Mouse (Mus musculus) heart, embryonic 14.5 days (tissue): Measurements from ENCODE around the gene Egfem1. TPM values are rescaled to one million over a fixed set of nuclear protein-coding genes. Genes with fewer than 3 reads are reported as not detected.

Experiments used
- ATAC-seq: fragments of 200-750 bp; cut with Nextera tagmentation; 2 replicates; pipeline ENCODE4 v1.8.0; 2017; ENCODE audit warnings: low read depth, moderate TSS enrichment; ENCODE audit not compliant: insufficient number of reproducible peaks, insufficient read depth, low FRiP score
- H3K27ac ChIP-seq, 2 experiments: fragments of 200-500 bp in 1 of 2; fragments of 300-500 bp in 1 of 2; sonication (generic) in 1 of 2; replicated peaks in 1 of 2; 2 replicates each; pipeline ENCODE4 v1.5.1; 2012 to 2014; ENCODE audit warnings: low read depth in 2 of 2, low read length in 2 of 2, control low read depth in 1 of 2, mild to moderate bottlenecking in 1 of 2, mixed read lengths in 1 of 2; ENCODE audit not compliant: control insufficient read depth in 1 of 2, insufficient read depth in 1 of 2
- H3K27me3 ChIP-seq: fragments of 300-500 bp; sonication (generic); 2 replicates; pipeline ENCODE4 v1.6.1; 2014; ENCODE audit warnings: mild to moderate bottlenecking, low read length, control low read depth; ENCODE audit not compliant: control insufficient read depth, insufficient read depth
- H3K36me3 ChIP-seq: fragments of 300-500 bp; sonication (generic); 2 replicates; pipeline ENCODE4 v1.6.1; 2014; ENCODE audit warnings: mild to moderate bottlenecking, control low read depth, low read length, mixed read lengths; ENCODE audit not compliant: control insufficient read depth, insufficient read depth
- H3K4me1 ChIP-seq, 2 experiments: fragments of 200-500 bp in 1 of 2; fragments of 300-500 bp in 1 of 2; sonication (generic) in 1 of 2; 2 replicates each; pipeline ENCODE4 v1.6.1; 2012 to 2014; ENCODE audit warnings: low read length in 2 of 2, control low read depth in 1 of 2, mixed read lengths in 1 of 2; ENCODE audit not compliant: control insufficient read depth in 2 of 2, insufficient read depth in 2 of 2
- H3K4me2 ChIP-seq: fragments of 300-500 bp; sonication (generic); 2 replicates; pipeline ENCODE4 v1.6.1; 2014; ENCODE audit warnings: mild to moderate bottlenecking, low read length
- H3K4me3 ChIP-seq, 2 experiments: fragments of 200-500 bp in 1 of 2; fragments of 300-500 bp in 1 of 2; sonication (generic) in 1 of 2; 2 replicates each; pipeline ENCODE4 v1.5.1; 2012 to 2014; ENCODE audit warnings: low read length in 2 of 2, mild to moderate bottlenecking in 2 of 2, control low read depth in 1 of 2, low read depth in 1 of 2, moderate library complexity in 1 of 2; ENCODE audit not compliant: control insufficient read depth in 1 of 2, insufficient read depth in 1 of 2
- H3K9ac ChIP-seq: fragments of 300-500 bp; sonication (generic); 2 replicates; pipeline ENCODE4 v1.6.1; 2014; ENCODE audit warnings: mild to moderate bottlenecking, low read length
- H3K9me3 ChIP-seq: fragments of 300-500 bp; sonication (generic); 2 replicates; pipeline ENCODE4 v1.6.1; 2016; ENCODE audit warnings: low read length, control low read depth; ENCODE audit not compliant: control insufficient read depth
- WGBS: fragments of 180-500 bp; shearing (Covaris S2); extraction: QIAGEN DNeasy Blood & Tissue Kit; methylation state at CpG from one replicate; pipeline ENCODE4 v1.1.7; 2014; 5-methylcytosine and 5-hydroxymethylcytosine counted together
- polyA plus RNA-seq: library from polyadenylated mRNA; unstranded; fragments of >200 nt; fragmentation: Nextera tagmentation; extraction: Ambion mirVana; gene quantifications from 2 replicates; pipeline ENCODE4 v1.2.1, GENCODE M21; 2014

The Egfem1 gene
- polyA plus RNA-seq, 1 experiment from 2014 or later = 0.41 TPM

- Histone ChIP-seq H3K27me3 (no peaks in the 10 kb centered on the region), H3K4me3 (no peak overlapping the region), H3K9me3 (no peaks in the 10 kb centered on the region), H3K9ac (no peak overlapping the region), H3K4me1 (no peaks in the 10 kb centered on the region), H3K27ac (no peak overlapping the region), H3K36me3 (no peaks in the 10 kb centered on the region), H3K4me2 (no peak overlapping the region)
- no peak for ATAC-seq
- WGBS = 78% methylated on average over 1 of the region's 1 CpGs
Observed at GRCm38 (mm10) chr3:29707467-29707866, 625.6 kb downstream of the Egfem1 start.

GRCm38 (mm10) chr3:29726376-29726967, 644.6 kb downstream of the Egfem1 start:
- WGBS = 58% methylated on average over 8 of the region's 8 CpGs
- Histone ChIP-seq H3K9me3 (no peaks in the 10 kb centered on the region), H3K4me1 (no peaks in the 10 kb centered on the region), H3K4me2 (no peak overlapping the region), H3K9ac (no peak overlapping the region), H3K27ac (no peak overlapping the region), H3K36me3 (no peaks in the 10 kb centered on the region), H3K27me3 (no peaks in the 10 kb centered on the region), H3K4me3 (no peak overlapping the region)
- no peak for ATAC-seq

- Histone ChIP-seq H3K4me1 (no peaks in the 10 kb centered on the region; a peak in 1 of 4 replicates), H3K36me3 (no peaks in the 10 kb centered on the region), H3K9me3 (no peaks in the 10 kb centered on the region), H3K9ac (no peak overlapping the region), H3K4me3 (no peak overlapping the region), H3K4me2 (no peak overlapping the region), H3K27me3 (no peaks in the 10 kb centered on the region), H3K27ac (no peak overlapping the region)
- 23% methylated on average over 4 of the region's 4 CpGs for WGBS
- ATAC-seq = no peak
Observed at GRCm38 (mm10) chr3:29730062-29730760, 648.4 kb downstream of the Egfem1 start.

DNA sequence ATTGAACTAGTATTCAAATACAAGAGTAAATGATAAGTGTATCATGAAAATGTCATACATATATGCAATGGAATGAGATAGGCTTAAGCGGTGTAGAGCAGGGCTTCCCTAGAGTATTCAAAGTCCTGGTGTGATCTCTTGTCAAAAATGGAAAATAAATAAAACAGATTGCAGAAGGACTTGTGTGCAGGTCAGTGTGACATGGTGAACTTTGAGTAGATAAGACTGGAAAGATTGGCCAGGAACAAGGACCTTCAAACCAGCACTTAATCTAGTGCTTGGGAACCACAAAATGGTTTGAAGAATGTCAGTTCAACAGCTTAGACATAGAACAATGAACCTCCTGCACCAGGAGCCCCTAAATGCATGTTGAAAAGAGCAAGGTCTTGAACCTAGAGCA, 649.7 kb downstream of the Egfem1 start:
- no peak for ATAC-seq
- H3K4me3 ChIP-seq = no peak overlapping the region
- no peaks in the 10 kb centered on the region for H3K9me3 ChIP-seq
- H3K9ac ChIP-seq = no peak overlapping the region
- H3K4me2 ChIP-seq = no peak overlapping the region
- H3K4me1 ChIP-seq = no peaks in the 10 kb centered on the region; a peak in 1 of 4 replicates
- no peaks in the 10 kb centered on the region for H3K36me3 ChIP-seq
- no peak overlapping the region for H3K27ac ChIP-seq
- no peaks in the 10 kb centered on the region for H3K27me3 ChIP-seq
- WGBS = 78% methylated on average over 1 of the region's 1 CpGs

DNA sequence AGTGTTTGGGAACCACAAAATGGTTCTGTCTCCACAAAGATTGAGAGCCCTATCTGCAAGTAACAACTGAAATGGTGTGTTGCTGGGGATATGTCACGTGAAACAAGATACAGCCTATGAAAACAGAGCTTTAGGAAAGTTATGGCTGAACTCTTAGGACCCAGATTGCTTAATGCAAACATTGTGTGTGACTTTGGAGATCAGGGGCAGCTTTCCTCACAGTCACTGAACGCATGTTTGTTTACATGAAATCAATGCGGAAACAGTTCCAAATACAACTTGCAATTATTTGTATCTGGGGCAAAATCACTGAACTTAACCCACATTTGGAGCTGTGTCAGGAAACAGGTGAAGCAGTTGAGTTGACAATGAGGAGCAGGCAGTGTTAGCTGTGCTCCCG, 650.8 kb downstream of the Egfem1 start:
- Histone ChIP-seq H3K4me1 (no peaks in the 10 kb centered on the region; a peak in 1 of 4 replicates), H3K9ac (no peak overlapping the region), H3K4me3 (no peak overlapping the region), H3K27me3 (no peaks in the 10 kb centered on the region), H3K27ac (no peak overlapping the region), H3K4me2 (no peak overlapping the region), H3K9me3 (no peaks in the 10 kb centered on the region), H3K36me3 (no peaks in the 10 kb centered on the region)
- 72% methylated on average over 4 of the region's 4 CpGs for WGBS
- ATAC-seq = no peak

DNA sequence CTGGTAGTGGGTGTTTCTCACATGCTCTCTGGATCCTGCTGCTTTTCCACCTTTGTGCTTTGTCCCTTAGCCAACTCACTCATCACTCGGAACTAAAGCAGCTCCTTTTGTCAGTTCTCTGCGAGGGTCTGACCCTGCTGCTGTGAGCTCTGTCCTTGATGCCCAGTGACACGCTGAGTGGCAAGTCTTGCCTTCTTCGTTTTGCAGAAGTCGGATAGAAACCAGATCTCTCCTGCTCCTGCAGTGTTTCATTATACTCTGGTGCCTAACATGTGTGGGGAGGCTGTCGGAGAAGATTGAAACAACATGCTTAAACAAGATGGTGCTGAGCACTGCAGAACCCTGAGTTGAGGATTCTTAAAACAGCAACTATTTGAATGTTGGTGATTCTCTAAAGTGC, 652.4 kb downstream of the Egfem1 start:
- Histone ChIP-seq H3K27ac (no peak overlapping the region), H3K27me3 (no peaks in the 10 kb centered on the region), H3K4me1 (no peaks in the 10 kb centered on the region; a peak in 1 of 4 replicates), H3K9ac (no peak overlapping the region), H3K36me3 (no peaks in the 10 kb centered on the region), H3K9me3 (no peaks in the 10 kb centered on the region), H3K4me3 (no peak overlapping the region), H3K4me2 (no peak overlapping the region)
- no peak for ATAC-seq
- 32% methylated on average over 6 of the region's 6 CpGs for WGBS

GRCm38 (mm10) chr3:29739292-29739691, 657.5 kb downstream of the Egfem1 start:
- H3K36me3 ChIP-seq = no peaks in the 10 kb centered on the region
- H3K9ac ChIP-seq = no peak overlapping the region
- no peaks in the 10 kb centered on the region for H3K9me3 ChIP-seq
- 34% methylated on average over 5 of the region's 5 CpGs for WGBS
- ATAC-seq = no peak
- no peak overlapping the region for H3K4me3 ChIP-seq
- no peaks in the 10 kb centered on the region; a peak in 1 of 4 replicates for H3K4me1 ChIP-seq
- no peak overlapping the region for H3K27ac ChIP-seq
- no peaks in the 10 kb centered on the region for H3K27me3 ChIP-seq
- H3K4me2 ChIP-seq = no peak overlapping the region
